8 mouse cellular contexts compared by ENCODE assay signal in the genomic region with DNA sequence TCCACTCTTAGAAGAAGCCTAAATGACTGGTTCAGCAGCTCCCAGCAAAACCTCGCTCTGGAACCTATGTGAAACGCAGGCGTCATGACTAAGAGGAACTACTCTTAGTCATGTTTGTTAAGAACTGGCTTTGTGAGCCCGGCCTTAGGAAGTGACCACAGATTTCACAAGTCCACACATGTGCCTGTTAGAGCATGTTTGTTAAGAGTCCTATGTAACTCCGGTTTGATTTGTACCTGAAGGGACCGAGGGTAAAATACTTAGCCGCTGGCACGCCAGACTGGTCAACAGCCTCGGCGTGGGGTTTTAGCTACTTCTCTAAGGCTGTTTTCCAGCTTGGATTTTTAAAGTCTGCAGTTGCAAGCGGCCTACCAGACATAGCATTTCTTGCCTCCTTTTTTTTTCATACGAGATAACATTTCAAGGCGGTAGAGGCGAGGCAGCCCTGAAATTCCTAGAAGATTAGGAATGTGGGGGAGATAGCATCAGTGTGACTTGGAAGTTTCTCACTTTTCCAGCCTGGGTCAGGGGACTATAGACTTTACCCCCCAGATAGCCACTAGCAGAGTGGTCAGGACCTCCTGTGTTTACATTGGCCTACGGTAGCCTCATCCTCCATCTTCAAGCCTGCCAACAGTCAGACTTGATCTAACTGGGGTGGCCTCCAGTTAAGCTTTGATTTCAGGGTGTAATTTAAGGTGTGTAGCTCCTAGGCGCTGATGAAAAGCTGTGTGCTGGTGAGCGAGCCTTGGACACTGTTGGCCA. TPM values are rescaled to one million over a fixed set of nuclear protein-coding genes. Genes with fewer than 3 reads are reported as not detected.
DNase-seq lines count a peak whose midpoint lies in the region; ATAC-seq and TF ChIP-seq lines count a peak whose summit lies in the region.

No protein-coding gene starts in this region.

- no peaks in the 10 kb centered on the region for H3K36me3 ChIP-seq in testis, adult 2 months (ENCODE audit: control insufficient read depth, insufficient read depth, low read length)
- no peaks in the 10 kb centered on the region for H3K36me3 ChIP-seq in intestine, postnatal 0 days (ENCODE audit: control insufficient read depth, insufficient read depth)
- H3K36me3 ChIP-seq in lung, embryonic 16.5 days (ENCODE audit: control insufficient read depth, insufficient read depth, low read length): no peaks in the 10 kb centered on the region

- no peak for DNase-seq in testis, postnatal 14 days (ENCODE audit: low spot score)
- DNase-seq in forelimb bud, embryonic 11.5 days (ENCODE audit: low read depth, low spot score): peak; percentile 21
- DNase-seq in urinary bladder, adult 2 months (ENCODE audit: low spot score): peak; percentile 21
- no peak for DNase-seq in cerebellum, postnatal 25 days
- DNase-seq in MN1 (ENCODE audit: low spot score): no peak

- H3K4me2 ChIP-seq in intestine, postnatal 0 days (replicated peaks; ENCODE audit: low read depth): peak overlapping the region; percentile 74
- H3K4me2 ChIP-seq in lung, embryonic 16.5 days (ENCODE audit: low read depth, low read length): peak overlapping the region; percentile 64

- no peak for TF ChIP-seq POLR2A in testis, adult 2 months (IDR thresholded peaks at IDR 0.05; ENCODE audit: control insufficient read depth, low read depth, low read length)

- no peak overlapping the region; the same call in 1 of the 2 replicates for H3K4me3 ChIP-seq in testis, adult 2 months (ENCODE audit: control insufficient read depth, low read depth, low read length)
- no peak overlapping the region for H3K4me3 ChIP-seq in intestine, postnatal 0 days (ENCODE audit: low read depth, low read length)
- peak overlapping the region; percentile 36 for H3K4me3 ChIP-seq in lung, embryonic 16.5 days (ENCODE audit: low read length)

- WGBS in intestine, postnatal 0 days: 41% methylated on average over 17 of the region's 17 CpGs
- 37% methylated on average over 17 of the region's 17 CpGs for WGBS in lung, embryonic 16.5 days

- no peaks in the 10 kb centered on the region for H3K9me3 ChIP-seq in intestine, postnatal 0 days (ENCODE audit: control insufficient read depth)
- no peaks in the 10 kb centered on the region for H3K9me3 ChIP-seq in lung, embryonic 16.5 days (ENCODE audit: control insufficient read depth, low read length)

- peak; percentile 57; the same call in 1 of the 2 replicates for ATAC-seq in intestine, postnatal 0 days
- ATAC-seq in lung, embryonic 16.5 days (ENCODE audit: low read depth): no peak

- H3K9ac ChIP-seq in intestine, postnatal 0 days (ENCODE audit: low read depth, low read length): 0 out of 2 replicates have a peak overlapping the region, but pooled peaks have one; percentile 40
- H3K9ac ChIP-seq in lung, embryonic 16.5 days (ENCODE audit: low read length): peak overlapping the region; percentile 63; the same call in 1 of the 2 replicates

- H3K27ac ChIP-seq in testis, adult 2 months (ENCODE audit: control insufficient read depth, insufficient read depth, low read depth, low read length): peak overlapping the region; percentile 29; the same call in 1 of the 2 replicates
- H3K27ac ChIP-seq in intestine, postnatal 0 days (ENCODE audit: low read depth, low read length): peak overlapping the region; percentile 60; the same call in 1 of the 2 replicates
- peak overlapping the region; percentile 6; the same call in 1 of the 2 replicates for H3K27ac ChIP-seq in lung, embryonic 16.5 days (ENCODE audit: low read length)

- peaks cover 11% of the 10 kb centered on the region for H3K4me1 ChIP-seq in testis, adult 2 months (ENCODE audit: control insufficient read depth, insufficient read depth, low read length)
- peaks cover 5% of the 10 kb centered on the region; the same call in 1 of the 2 replicates for H3K4me1 ChIP-seq in intestine, postnatal 0 days (replicated peaks; ENCODE audit: control insufficient read depth, insufficient read depth, low read length)
- peaks cover 12% of the 10 kb centered on the region for H3K4me1 ChIP-seq in lung, embryonic 16.5 days (replicated peaks; ENCODE audit: control insufficient read depth, insufficient read depth, low read length)

- H3K27me3 ChIP-seq in testis, adult 2 months (ENCODE audit: control insufficient read depth, insufficient read depth, low read length): no peaks in the 10 kb centered on the region
- H3K27me3 ChIP-seq in intestine, postnatal 0 days (replicated peaks; ENCODE audit: control insufficient read depth, insufficient read depth, low read length): no peaks in the 10 kb centered on the region
- no peaks in the 10 kb centered on the region for H3K27me3 ChIP-seq in lung, embryonic 16.5 days (ENCODE audit: control insufficient read depth, insufficient read depth, low read depth, low read length)

- no peak for TF ChIP-seq CTCF in testis, adult 2 months (IDR thresholded peaks at IDR 0.05; ENCODE audit: control insufficient read depth, insufficient read depth, insufficient replicate concordance, low read depth, low read length)
- no peak for TF ChIP-seq CTCF in intestine, postnatal 0 days (IDR thresholded peaks at IDR 0.05; ENCODE audit: low read depth)

RNA-seq across cellular contexts. Expression of a gene that starts 28.8 kb away (rescaled TPM):
- 38.4 and 43.7 TPM in 2 replicates for polyA plus RNA-seq in testis, adult 2 months (2012; rRNA removed)
- polyA plus RNA-seq in intestine, postnatal 0 days (2015; fragmentation: Nextera tagmentation; extraction: Ambion mirVana): 194 and 209 TPM in 2 replicates
- polyA plus RNA-seq in lung, embryonic 16.5 days (2015; fragmentation: Nextera tagmentation; extraction: Ambion mirVana): 167 and 169 TPM in 2 replicates
- polyA plus RNA-seq in urinary bladder, adult 2 months (2012; rRNA removed): 145 and 195 TPM in 2 replicates

RNA-seq across cellular contexts. Expression of a gene that starts 56.7 kb away (rescaled TPM):
- polyA plus RNA-seq in testis, adult 2 months (2012; rRNA removed): 49.2 and 49.5 TPM in 2 replicates
- polyA plus RNA-seq in intestine, postnatal 0 days (2015; fragmentation: Nextera tagmentation; extraction: Ambion mirVana): 4.3 and 4.9 TPM in 2 replicates
- polyA plus RNA-seq in lung, embryonic 16.5 days (2015; fragmentation: Nextera tagmentation; extraction: Ambion mirVana): 16.1 and 16.3 TPM in 2 replicates
- polyA plus RNA-seq in urinary bladder, adult 2 months (2012; rRNA removed): 22.1 and 24.6 TPM in 2 replicates

Comparison
In these comparisons a context has a peak if more than half of its experiments do, and no peak if none do; other contexts are left out.
1. H3K27ac ChIP-seq: peak in every context shown above with its lines; median percentile 60 in intestine, postnatal 0 days; 29 in testis, adult 2 months; 6 in lung, embryonic 16.5 days.
2. DNase-seq: peak in forelimb bud, embryonic 11.5 days (single experiment) and urinary bladder, adult 2 months (single experiment); none in testis, postnatal 14 days (single experiment), cerebellum, postnatal 25 days (0 of 2) and MN1 (single experiment).